Mouse (Mus musculus) cerebellum, adult 8-10 months (tissue): ENCODE data around the gene Lmntd1.

Experiments
- DNase-seq: peaks from one replicate; pipeline ENCODE4 v3.0.0; 2022

Gene Lmntd1

DNA sequence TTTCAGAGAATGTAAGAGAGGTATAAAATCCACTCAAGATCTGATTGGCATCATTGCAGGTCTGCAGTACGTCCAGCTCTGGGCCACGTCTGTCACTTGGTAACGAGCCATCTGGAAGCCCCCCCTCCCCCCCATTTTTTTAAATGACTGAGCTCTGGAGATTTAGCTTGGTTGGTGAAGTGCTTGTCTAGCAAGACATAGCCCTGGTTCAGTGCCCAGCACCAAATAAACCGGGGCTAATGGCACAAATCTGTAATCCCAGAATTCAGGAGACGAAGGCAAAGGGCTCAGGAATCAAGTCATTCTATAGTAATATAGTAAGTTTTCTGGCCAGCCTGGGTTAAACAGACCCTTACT lies 130.8 kb downstream of the Lmntd1 start:
- DNase-seq = no peak

DNA sequence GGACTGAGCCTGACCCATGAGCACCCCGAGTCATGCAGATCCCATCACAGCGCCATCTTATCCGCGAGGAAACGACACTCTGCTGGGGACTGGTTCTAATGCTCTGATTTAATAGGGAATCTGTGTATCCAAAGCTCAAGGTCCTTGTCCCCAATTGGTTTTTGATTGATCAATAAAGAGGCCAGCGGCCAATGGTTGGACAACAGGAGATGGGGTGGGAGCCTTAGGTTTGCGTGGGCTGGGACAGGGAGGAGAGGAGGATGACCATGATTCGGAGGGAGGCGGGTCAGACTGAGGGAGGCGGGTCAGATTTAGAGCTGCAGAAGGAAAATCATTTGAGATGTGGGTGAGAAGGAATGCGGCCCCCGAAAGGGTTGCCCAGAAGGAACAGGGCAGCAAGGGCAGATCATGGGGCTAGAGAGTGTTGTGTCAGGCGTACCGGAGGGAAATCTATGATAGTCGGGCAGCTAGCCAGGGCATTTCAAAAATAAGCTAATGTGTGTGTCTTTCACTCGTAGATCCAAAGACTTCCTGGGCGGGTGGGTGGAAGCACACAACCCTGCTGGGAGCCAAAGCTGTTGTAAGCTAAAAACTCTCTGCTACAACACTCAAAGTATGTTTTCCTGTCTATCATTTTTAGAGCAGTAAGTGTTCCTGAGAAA lies 131.3 kb downstream of the Lmntd1 start:
- DNase-seq = no peak

DNA sequence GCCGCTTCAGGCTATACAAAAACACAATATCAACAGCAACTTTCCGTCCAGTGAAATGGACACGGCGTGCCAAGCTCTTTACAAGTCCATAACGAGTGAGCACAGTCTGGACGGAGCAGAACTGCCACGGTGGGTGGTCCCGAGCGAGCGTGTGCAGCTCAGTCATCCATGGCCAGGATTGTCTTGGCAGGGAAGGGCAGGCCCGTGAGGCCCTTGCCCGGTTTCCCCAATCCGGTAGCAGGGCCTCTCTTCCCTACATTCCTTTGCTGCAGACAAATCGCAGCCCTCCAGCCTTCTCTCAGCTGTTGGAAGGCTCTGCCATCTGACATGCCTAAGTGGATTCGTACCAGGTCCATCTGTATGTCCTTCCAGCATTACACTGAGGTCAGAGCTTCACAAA lies 132.2 kb downstream of the Lmntd1 start:
- no peak for DNase-seq

DNA sequence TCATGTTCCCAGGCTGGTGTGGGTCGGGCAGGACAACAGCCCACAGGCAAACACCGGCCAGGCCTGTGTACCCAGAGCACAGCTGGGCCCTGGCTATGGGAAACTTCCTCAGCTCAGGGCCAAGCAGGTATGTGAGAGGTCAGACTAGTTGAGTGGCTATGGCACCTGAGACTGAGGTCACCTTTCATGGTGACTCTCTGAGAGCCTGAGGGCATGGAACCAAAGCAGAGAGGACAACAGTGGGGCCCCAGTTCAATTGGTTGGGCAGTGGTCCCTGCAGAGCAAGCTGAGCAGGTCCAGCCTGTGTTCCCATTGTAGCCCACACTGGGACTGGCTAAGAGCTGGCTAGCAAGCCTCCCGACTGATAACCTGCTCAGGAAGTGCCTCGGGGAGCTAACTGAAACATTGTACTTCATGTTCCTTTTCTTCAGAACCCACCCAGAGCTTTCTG lies 135.3 kb downstream of the Lmntd1 start:
- DNase-seq = no peak

DNA sequence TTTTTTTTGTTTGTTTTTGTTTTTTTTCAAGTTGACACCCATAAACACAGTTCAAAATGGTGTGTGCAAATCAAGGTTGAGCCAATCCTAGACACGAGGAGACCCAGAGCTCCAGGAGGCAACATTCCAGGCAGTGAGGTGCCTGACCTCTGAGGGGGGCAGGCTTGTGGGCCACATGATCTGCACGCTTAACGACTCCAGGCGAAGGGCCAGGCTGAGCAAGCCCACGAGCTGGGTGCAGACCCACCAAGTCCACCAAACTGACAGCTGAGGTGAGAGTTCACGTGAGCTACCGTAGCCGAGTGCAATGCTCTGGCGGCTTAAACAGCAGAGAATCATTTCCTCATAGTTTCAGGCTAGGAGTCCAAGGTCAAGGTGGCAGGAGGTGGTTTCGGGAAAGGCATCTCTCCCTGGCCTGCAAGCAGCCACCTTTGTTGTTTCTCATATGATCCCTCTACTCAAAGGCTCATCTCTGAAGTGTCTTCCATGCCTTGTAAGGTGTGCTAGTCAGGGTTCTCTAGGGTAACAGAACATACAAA lies 136.7 kb downstream of the Lmntd1 start:
- DNase-seq = no peak

DNA sequence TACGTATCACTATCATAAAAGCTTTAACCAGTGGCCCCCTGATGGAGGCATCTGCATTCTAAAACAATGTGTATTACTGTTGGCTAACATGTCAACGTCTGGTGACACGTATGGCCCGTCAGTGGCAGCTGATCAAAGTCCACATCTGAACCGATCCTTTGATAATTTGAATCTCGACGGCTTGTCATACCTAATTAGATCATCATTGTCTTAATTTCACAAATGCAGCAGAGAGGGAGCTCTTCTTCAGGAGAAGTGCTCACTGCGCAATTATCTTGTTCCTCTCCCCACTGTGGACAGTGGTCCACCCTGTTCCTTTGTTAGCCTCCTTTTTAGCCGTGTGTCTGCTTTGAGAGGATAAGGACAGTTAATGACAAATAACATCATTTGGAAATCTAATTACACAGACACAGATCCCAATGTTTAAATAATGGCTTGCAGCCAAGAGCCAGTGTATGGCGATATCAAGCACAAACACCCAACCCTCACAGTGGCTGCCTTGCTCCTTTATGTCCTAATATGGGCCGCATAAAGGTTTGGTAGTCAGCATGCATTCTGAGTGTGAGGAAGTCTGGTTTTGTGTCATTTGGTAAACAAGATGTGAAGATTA lies 142.4 kb downstream of the Lmntd1 start:
- DNase-seq = no peak

DNA sequence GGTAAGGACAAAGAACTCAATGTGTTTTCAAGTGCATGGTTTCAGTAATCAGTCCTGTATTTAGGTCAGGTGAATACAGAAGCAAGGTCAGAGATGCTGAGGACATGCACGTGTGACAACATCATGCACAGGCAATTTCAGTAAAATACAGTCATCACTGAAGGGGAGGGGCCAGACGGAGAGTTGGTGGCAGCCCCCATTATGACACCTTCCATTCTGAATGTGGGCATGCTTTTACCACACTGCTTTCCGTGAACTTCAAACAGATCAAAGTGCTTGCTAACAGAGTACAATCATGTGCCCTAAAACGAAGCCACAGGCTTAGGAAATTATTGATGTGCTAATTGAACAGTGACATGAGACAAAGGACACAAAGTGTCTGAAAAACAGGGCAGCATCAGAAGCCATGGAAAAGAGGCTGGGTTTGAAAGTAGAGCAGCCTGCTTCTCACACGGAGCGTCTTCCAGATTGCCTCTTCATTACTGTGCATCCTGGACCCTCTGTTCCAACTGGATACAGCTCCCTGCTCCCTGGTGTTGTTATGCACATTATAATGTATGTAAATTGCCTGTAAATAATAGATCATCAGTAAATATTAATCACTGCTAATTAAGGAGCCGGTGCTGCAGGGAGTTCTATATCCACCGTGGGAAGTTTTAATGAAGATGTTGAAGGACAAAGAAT lies 144.7 kb downstream of the Lmntd1 start:
- no peak for DNase-seq

DNA sequence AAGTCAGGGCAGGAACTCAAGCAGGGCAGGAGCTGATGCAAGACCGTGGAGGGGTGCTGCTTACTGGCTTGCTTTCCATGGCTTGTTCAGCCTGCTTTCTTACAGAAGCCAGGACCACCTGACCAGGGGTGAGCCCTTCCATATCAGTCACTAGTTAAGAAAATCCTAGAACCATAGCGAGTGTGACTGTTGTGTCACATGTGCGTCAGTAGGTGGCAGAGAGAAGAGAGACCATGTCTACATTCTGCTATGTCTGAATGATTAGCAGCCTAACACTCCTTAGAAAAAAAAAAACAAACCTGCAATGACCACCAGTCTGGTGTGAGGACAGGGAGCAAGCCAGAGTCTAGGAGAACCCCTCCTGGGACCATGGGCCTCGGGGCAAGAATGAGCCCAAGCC lies 150.1 kb downstream of the Lmntd1 start:
- DNase-seq = no peak

DNA sequence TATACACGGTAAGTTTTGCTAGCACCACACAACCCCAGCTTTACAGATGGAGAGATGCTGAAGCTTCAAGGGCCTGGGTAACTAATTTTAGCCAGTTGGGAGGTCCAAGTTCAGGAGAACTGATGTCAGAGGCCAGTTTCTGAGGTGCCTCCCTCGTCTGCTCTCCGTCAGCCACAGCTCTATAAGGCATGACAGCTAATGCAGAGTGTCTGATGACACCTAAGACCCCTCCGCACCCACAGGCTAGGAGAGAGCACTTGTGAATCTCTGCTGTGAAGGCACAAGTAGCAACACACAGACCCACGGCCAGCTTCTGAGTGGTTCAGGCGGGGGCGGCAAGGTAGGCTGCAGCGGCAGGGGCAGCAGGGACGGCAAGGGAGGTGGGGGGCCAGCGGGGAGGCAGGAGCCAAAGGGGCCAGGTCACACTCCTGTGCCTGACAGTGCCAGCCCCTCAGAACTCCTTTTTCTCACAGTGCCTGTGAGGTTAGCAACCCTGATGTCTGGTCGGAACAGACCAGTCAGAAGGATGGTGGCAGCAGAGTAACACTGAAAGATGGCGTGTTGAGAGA lies 151.4 kb downstream of the Lmntd1 start:
- DNase-seq = no peak

DNA sequence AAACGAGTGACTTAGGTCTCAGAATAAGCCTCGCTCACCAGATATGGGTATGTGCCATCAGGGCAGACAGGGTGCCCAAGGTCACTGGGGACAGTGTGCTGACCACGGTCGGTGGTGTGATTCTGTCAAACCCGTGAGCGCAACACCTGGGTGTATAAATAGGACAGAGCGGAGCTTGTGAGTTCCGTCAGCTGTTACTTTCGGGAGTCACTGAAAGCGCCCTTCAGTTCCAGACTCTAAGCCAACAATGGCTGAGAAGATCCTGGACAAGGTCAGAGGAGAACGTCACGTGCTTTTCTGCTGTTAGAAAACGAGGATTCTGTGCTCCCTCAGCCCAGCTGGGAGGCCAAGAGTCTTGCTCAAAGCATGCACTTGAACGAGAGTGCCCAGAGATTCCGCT lies 157.1 kb downstream of the Lmntd1 start:
- no peak for DNase-seq

DNA sequence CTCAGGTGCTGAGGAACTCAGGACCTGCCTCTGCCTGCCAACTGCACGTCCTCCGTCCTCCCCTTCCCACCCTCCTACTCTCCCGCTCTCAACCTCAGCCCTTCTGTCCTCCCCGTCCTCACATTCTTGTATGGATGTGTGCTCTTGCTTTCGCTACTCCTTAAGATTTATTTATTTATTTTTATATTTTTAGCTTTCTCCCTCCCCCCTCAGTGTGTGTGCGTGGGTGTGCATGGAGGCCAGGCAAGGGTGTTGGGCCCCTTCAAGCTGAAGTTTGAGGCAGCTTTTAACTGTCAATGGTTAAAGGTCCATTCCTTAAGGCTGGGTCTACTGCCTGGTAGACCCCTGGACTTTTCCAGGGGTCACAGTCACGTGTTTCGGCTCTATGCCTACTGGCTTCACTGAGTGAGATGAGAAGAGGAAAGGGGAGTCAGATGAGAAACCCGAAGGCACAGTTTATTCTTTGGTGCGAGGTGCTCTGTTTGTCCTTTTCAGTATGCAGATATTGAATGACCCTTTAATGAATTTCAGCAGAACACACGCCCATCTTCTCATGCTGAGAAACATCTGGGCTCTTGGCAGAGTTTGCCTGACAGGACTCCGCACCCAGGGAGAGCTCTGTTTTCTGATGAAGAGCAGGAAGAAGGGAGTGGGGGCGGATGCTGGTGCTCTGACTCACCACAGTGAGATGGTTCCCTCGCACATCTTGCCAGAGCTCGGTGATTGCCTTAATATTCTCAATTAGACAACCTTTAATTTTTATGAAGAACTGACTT lies 163.3 kb downstream of the Lmntd1 start:
- no peak for DNase-seq

DNA sequence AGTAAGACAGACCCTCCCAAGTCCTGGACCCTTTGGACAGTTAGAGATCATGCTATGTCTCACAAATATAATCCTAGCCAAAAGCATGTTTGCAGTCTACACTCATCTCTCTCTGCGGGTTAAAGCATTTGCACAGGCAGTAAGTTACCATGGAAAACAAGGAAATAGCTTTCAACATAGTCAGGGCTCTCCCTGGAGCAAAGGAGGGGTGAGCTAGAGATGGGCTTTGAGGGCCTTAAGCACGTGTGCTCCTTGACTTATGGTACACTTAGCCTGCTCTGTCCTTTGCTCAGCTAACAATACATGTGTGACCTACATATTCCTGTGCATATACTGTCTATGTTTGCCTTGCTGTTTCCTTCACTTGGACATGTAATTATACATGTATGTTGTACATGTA lies 165.8 kb downstream of the Lmntd1 start:
- DNase-seq = no peak

DNA sequence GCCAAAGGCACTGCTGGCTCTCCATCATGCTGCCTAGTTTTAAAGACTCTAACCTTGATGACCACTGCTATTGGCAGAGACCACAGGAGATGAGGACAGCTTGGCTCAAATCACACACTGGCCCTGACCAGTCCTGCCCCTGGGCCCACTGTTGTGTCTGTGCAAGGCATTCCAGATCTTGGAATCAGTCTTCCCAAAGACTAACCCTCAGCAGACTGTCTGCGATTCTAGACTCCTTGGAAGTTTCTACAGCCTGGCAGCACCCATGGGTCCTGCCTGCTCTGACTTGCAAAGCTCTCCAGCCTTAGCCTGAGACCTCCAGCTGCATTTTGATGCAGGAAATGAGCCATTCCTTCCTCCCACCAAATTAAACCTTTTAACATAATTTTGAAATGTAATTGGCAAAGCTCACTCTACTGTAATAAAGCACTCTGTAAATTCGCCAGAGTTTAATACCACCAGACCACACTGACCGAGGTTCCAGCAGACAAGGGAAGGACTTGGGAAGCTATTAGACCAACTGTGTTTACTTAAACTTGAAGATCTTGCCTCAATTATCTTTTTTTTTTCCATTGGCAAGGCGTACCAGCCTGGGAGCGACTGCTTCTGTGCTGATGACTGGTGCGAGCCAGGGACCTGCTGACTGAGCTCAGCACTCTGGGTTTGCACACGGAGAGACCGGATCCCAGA lies 168.2 kb downstream of the Lmntd1 start:
- no peak for DNase-seq

DNA sequence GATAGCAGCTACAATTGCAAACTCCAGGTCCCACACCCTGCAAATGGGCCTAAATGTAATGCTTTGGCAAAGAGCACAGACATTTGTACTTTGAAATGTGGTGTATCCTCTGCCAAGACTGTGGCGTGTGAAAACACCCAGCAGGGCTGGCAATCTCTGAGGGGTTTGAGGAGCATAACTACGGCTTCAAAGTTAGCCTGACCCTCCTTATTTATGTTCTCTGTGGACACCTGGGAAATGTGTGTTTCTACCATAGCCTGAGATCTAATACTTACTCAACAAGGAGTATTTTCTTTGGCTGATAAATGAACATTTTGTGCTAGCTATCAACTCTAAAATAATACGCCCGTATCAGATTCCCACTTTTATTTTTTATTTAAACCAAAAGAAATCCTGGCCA lies 168.7 kb downstream of the Lmntd1 start:
- DNase-seq = no peak

DNA sequence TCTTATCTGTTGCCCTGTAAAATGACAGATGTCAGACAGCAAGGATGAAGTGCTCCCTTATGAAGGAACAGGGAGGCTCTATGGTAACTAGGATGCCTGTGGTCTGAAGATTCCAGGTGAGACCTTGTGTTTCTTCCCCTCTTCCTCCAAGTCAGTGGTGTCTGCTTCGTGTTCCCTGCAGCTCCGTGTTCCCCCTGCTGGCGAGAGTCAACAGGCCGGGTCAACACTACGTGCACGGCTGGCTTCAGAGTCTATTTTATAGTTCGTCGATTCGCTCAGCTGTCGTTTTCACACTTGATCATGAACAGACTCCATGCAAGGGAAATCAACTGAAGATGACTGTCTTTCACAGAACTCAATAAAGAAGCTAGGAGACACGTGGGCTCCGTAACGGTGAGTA lies 171.3 kb downstream of the Lmntd1 start:
- DNase-seq = no peak

DNA sequence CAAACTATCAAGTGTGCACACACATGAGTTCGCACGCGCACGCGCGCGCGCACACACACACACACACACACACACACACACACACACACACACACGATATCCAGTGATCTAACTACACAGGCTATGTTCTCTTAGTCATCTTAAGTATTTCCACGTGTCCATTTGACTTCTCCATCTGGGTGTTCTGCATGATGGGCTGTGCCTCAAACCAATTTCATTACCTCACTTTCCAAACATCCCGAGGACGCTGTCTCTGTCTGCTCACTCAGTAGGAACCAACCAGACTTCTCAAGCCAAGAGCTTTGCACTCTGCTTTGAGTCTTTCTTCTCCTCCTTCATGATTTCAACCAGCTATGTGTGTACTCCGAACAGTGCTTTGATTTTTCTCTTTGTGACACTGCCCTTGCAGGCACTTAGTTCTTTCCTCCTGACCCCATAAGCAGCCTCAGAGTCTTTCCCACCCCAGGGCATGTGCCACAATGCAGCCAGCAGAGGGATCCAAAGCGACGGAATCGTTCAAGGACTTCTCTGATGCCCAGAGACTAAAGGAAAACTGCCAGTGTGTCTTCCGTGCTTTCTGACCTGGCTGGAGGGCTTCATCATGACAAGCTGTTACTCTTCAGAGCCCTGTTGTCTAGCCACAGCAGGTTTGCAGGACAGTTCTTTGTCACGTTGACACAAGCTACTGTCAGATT lies 172.6 kb downstream of the Lmntd1 start:
- peak; percentile 20 for DNase-seq

DNA sequence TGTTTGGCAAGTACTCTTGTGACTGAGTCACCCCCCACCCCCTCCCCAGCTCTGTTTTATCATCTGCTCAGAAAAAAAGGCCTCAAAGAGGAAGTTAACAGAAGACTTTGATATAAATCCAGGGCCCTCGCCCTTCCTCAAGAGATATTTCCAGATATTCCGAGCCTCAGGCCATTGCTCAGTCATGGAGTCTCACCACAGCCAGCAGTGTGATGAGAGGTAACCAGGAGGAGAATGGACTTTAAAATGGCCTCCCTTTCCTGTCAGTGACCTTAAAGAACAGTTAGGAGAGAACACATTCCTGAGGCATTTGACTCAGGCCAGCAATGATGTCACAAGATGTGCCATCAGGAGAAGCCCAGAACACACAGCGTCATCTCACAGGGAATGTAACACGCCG lies 175.3 kb downstream of the Lmntd1 start:
- DNase-seq = no peak

DNA sequence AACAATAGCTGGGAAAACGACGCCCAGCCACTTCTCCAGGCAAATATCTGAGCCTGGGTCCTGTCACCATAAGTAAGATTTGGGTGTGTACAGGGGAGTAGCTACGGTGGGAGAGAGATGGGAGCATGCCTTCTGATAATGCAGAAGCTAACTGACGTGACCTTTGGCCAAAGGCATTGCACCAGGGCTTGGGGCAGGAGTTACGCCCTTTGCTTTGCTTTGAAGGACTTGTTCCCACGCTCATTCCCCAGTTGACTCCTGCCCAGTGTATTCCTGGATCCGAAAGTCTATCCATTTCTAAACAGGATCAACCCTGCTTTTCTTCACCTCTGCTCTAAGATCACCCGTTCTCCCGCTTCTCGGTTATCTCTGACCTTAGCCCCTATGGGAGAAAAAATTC lies 178.4 kb downstream of the Lmntd1 start:
- no peak for DNase-seq

DNA sequence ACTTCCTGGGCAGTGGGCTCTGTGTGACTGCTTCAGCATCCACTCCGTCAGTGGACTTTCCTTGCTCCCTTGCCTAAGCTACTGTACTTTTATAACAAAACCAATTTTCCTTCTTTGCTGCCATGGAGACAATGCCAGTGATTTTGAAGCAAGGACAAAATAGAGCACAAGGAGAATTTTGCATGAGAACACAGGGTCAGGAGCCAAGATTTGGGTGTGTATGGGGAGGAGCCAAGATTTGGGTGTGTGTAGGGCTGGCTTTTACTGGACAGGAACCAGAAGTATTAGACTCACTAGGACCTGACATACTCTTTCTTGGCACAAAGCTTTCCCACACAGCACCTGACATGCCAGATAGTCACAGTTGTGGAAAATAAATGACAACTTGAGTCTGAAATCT lies 179.0 kb downstream of the Lmntd1 start:
- no peak for DNase-seq

DNA sequence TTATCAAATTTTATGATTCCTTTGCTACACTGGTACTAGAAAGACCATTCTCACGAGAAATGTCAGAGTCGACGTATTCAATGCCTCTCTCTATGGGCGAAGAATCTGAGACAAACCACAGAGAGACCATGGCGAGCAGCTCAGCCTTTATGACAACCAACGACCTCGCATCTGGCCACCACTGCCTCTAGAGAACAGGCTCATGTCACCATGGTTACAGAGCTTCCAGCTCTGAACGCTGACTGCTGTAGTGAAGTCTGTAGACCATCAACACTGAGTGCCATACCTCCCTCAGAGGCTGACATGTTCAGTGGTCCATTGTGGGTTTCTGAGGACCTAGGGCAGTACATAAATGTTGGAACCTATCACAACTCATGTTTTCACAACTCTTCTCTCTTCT lies 180.2 kb downstream of the Lmntd1 start:
- no peak for DNase-seq
